Mouse (Mus musculus) ES-E14 (cell line): Measurements from ENCODE around the gene Ctrc. TPM values are rescaled to one million over a fixed set of nuclear protein-coding genes. Genes with fewer than 3 reads are reported as not detected.

ENCODE experiments used
- DNase-seq: peaks from one replicate; pipeline ENCODE4 v3.0.0-alpha.2; 2013; ENCODE audit warnings: low read depth, low spot score
- H3K27ac ChIP-seq: 2 replicates; pipeline ENCODE4 v1.5.1; 2012; ENCODE audit warnings: low read depth, mild to moderate bottlenecking, low read length, moderate library complexity, mixed read lengths; ENCODE audit not compliant: poor library complexity, insufficient read depth, severe bottlenecking
- H3K36me3 ChIP-seq: 2 replicates; pipeline ENCODE4 v1.6.1; 2012; ENCODE audit warnings: mild to moderate bottlenecking, low read length, moderate library complexity, mixed read lengths; ENCODE audit not compliant: control insufficient read depth, poor library complexity, insufficient read depth, severe bottlenecking
- H3K4me1 ChIP-seq, 2 experiments: fragments of 150-350 bp in 1 of 2; sonication (generic) in 1 of 2; 2 replicates each; pipeline ENCODE4 v1.6.1; 2012; ENCODE audit warnings: low read length in 2 of 2, mild to moderate bottlenecking in 1 of 2, mixed read lengths in 1 of 2; ENCODE audit not compliant: control insufficient read depth in 2 of 2, insufficient read depth in 2 of 2, poor library complexity in 1 of 2
- H3K4me3 ChIP-seq, 2 experiments: fragments of 150-350 bp in 1 of 2; sonication (generic) in 1 of 2; 2 replicates each; pipeline ENCODE4 v1.5.1; 2012; ENCODE audit warnings: low read length in 2 of 2, low read depth in 1 of 2, mild to moderate bottlenecking in 1 of 2, mixed read lengths in 1 of 2; ENCODE audit not compliant: insufficient read depth in 1 of 2, poor library complexity in 1 of 2, severe bottlenecking in 1 of 2
- H3K9ac ChIP-seq: 2 replicates; pipeline ENCODE4 v1.6.1; 2012; ENCODE audit warnings: low read depth, mild to moderate bottlenecking, low read length, mixed read lengths; ENCODE audit not compliant: poor library complexity, insufficient read depth, severe bottlenecking
- H3K9me3 ChIP-seq: fragments of 150-350 bp; sonication (generic); 2 replicates; pipeline ENCODE4 v1.6.1; 2012; ENCODE audit warnings: low read depth, mild to moderate bottlenecking, low read length; ENCODE audit not compliant: control insufficient read depth, insufficient read depth
- CHD2 ChIP-seq: IDR thresholded peaks from 2 replicates; pipeline ENCODE4 v1.6.1; 2014; ENCODE audit warnings: mild to moderate bottlenecking, low read depth, low read length, inconsistent platforms
- HCFC1 ChIP-seq: IDR thresholded peaks from 2 replicates; pipeline ENCODE4 v1.6.1; 2012; ENCODE audit warnings: low read length, inconsistent platforms, borderline replicate concordance; ENCODE audit not compliant: insufficient read depth
- MAFK ChIP-seq: IDR thresholded peaks from 2 replicates; pipeline ENCODE4 v1.6.1; 2014; ENCODE audit warnings: mild to moderate bottlenecking, low read depth, low read length, inconsistent platforms; ENCODE audit not compliant: insufficient read depth
- ZC3H11A ChIP-seq: IDR thresholded peaks from 2 replicates; pipeline ENCODE4 v1.6.1; 2012; ENCODE audit warnings: low read depth, mild to moderate bottlenecking, inconsistent platforms, low read length, borderline replicate concordance
- ZNF384 ChIP-seq: IDR thresholded peaks from 2 replicates; pipeline ENCODE4 v1.6.1; 2012; ENCODE audit warnings: low read depth, low read length, inconsistent platforms
- in situ Hi-C, 2 experiments: fragments of 600-800 bp; cut with MboI; formaldehyde crosslinking; loops; one replicate each; pipeline ENCODE4 v1.15.1; 2025; ENCODE audit warnings: low sequenced_read_pairs in 2 of 2, inconsistent platforms in 1 of 2; ENCODE audit not compliant: unreplicated experiment in 2 of 2
- total RNA-seq: library from RNA; depleted of rRNA; stranded (reverse); fragments of 300-350 nt; gene quantifications from 2 replicates; pipeline ENCODE4 v1.2.3, GENCODE M21; 2012

Gene Ctrc
- total RNA-seq, 1 experiment = not detected

GRCm38 (mm10) chr4:141872977-141873376 lies 26.8 kb upstream of the Ctrc start:
- no peaks in the 10 kb centered on the region for H3K9me3 ChIP-seq
- in situ Hi-C loops = no loop called here
- H3K27ac ChIP-seq = no peak overlapping the region
- H3K4me3 ChIP-seq = no peak overlapping the region
- DNase-seq = no peak
- H3K4me1 ChIP-seq = peaks cover 2 to 16% of the 10 kb centered on the region in 2 experiments; a peak in 1 of 4 replicates
- no peak overlapping the region for H3K9ac ChIP-seq
- H3K36me3 ChIP-seq = no peaks in the 10 kb centered on the region
- TF ChIP-seq ZC3H11A (no peak), ZNF384 (no peak), CHD2 (no peak), HCFC1 (no peak), MAFK (no peak)

DNA sequence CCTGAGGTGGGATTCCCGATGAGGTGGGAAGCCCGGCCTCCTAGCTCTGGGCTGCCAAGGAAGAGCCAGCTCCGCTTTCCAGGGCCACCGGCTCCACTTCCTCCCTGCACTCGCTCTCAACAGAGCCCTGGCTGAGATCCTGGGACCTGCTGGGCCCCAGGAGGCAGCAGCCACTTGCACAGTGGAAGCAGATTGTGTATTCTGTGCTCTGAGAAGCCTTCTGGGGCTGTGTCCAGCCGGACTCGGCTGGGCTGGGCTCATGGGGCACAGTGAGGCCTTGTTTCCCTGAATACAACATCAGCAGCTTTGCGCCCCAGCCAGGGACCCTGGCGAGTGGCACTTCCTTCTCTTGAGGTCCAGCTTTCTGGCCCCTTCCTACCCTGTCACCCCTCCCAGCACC lies 25.8 kb upstream of the Ctrc start:
- DNase-seq = no peak
- TF ChIP-seq HCFC1 = no peak
- TF ChIP-seq ZC3H11A = no peak
- no peak for TF ChIP-seq ZNF384
- no peak for TF ChIP-seq CHD2
- no peak for TF ChIP-seq MAFK
- peaks cover 3 to 20% of the 10 kb centered on the region in 2 experiments; a peak in 1 of 4 replicates for H3K4me1 ChIP-seq
- H3K27ac ChIP-seq = no peak overlapping the region
- H3K9me3 ChIP-seq = no peaks in the 10 kb centered on the region
- in situ Hi-C loops = no loop called here
- no peaks in the 10 kb centered on the region for H3K36me3 ChIP-seq
- no peak overlapping the region for H3K9ac ChIP-seq
- H3K4me3 ChIP-seq = no peak overlapping the region

- H3K9me3 ChIP-seq = no peaks in the 10 kb centered on the region
- H3K4me1 ChIP-seq = peaks cover 3 to 21% of the 10 kb centered on the region in 2 experiments; a peak in 1 of 4 replicates
- TF ChIP-seq ZC3H11A (no peak), CHD2 (no peak), MAFK (no peak), HCFC1 (no peak)
- no peak overlapping the region for H3K9ac ChIP-seq
- no peak overlapping the region for H3K27ac ChIP-seq
- H3K36me3 ChIP-seq = no peaks in the 10 kb centered on the region
- DNase-seq = no peak
- in situ Hi-C loops = no loop called here
- H3K4me3 ChIP-seq = no peak overlapping the region
Measured at GRCm38 (mm10) chr4:141871333-141871725, 25.2 kb upstream of the Ctrc start.

- TF ChIP-seq MAFK (no peak), HCFC1 (no peak), ZC3H11A (no peak), ZNF384 (no peak)
- in situ Hi-C loops = no loop called here
- H3K4me3 ChIP-seq = no peak overlapping the region
- no peak overlapping the region for H3K9ac ChIP-seq
- H3K9me3 ChIP-seq = no peaks in the 10 kb centered on the region
- H3K36me3 ChIP-seq = no peaks in the 10 kb centered on the region
- no peak for DNase-seq
- peaks cover 3 to 21% of the 10 kb centered on the region in 2 experiments; a peak in 1 of 4 replicates for H3K4me1 ChIP-seq
- H3K27ac ChIP-seq = no peak overlapping the region
Measured at GRCm38 (mm10) chr4:141870666-141871332, 24.6 kb upstream of the Ctrc start.
